Mouse (Mus musculus): ENCODE data around the gene Ano1.

Ano1 gene

DNA sequence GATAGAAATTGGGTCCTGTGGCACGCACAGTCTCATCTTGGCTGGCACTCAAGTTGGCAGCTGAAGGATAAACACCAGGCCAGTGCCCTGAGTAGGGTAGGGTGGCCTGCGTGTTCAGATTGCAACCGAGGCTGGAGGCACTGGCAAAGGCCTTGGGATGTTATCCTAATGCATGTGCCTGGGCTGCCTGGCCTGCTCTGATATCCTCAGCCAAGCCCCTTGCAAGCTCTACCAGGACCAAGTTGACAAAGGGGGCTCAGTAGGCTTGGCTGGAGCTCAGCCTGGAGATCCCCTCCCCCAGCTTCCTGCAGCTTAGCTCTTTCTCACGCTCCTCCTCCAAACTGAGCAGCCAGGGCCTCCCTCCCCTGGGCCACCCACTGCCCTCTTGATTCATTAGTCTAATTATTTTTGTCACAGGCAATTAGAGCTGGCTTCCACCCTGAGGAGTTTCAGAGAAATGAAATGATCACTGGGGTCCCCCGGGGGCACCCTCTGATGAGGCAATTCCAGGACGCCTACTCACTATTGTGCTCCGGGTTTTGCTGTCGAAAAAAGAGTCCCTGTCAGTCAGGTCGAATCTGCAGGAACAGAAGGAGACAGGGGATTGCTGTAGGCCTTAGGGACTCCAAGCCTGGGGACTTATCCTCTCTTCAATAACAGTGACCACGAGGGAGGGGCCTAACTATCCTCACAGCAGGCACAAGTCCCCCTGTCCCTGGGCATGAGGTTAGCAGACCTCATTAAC is 97.9 kb downstream of the Ano1 start:
- in situ Hi-C loops (cut with MboI; ENCODE audit: unreplicated experiment in 2 of 2): no loop called here

DNA sequence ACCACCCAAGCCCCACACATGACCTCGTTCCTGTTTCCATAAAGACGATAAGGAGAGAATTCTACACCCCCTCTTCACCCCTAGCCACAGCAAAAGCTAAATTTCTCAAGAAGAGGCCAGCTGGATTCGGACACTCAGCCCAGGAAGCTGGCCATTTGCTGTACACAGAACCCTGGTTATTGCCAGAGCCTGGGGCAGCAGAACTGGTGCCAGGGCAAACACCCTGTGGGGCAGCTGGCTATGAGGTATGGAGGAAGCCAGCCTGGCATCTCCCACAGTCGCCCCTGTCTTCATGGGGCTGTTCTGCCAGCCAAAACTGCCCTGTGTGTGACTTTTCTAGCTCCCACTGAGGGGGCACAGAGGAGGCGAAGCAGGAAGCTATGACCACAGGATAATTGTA is 104.2 kb downstream of the Ano1 start:
- in situ Hi-C loops (cut with MboI; ENCODE audit: unreplicated experiment in 2 of 2): no loop called here

DNA sequence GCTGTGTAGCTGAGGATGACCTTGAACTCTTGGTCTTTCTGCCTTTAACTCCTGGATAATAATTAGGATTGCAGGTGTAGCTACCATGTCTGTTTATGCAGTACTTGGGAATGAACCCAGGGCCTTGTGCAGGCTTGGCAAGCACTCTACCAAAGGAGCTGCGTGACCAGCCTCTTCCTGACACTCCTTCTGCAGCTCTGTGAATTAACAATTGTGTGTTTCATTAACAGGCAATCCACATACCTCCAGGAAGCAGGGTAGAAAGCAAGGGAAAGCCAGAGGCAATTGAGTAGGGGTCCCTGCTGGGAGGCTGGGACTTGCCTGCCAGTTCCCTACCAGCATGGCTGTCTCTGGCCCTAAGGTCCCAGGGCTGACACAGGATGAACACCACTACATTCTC is 111.0 kb downstream of the Ano1 start:
- in situ Hi-C loops (cut with MboI; ENCODE audit: unreplicated experiment in 2 of 2): no loop called here

DNA sequence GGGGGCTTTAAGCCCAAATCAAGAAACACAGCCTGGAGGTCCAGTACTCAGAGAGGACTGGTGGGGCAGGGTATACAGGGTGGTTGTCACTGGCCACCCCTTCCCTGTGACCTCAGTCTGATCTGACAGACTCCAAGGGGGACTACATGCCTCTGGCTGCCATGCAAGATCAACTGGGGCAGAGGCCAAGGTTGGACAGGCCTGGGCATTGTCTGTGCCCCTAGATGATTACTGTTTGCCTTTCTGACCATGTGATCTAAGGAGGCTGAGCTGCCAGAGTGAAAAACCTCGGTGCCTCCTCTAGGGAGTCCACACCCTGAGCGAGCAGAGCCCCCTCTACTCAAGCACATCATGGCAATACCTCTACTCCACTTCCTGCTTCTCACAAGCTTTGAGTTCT is 115.8 kb downstream of the Ano1 start:
- in situ Hi-C loops (cut with MboI; ENCODE audit: unreplicated experiment in 2 of 2): no loop called here

DNA sequence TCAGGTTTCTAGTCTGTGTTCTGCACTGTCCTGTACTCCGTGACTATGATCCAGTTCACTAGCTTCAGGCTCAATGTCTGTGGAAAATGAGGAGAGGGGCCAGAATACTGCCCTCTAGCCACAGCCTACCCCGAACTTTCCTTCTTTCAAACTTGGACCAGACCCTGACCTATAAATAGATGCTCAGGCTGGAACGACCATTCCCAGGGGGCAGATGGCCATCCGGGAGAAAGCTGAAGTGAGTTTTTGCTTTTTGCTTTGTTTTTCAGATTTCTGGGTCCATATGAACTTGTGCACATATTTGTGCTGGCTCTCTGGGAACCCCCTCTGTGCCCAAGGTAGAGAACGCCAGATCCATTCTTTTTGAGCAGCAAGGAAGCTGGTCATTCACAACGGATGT is 116.9 kb downstream of the Ano1 start:
- in situ Hi-C loops (cut with MboI; ENCODE audit: unreplicated experiment in 2 of 2): no loop called here

DNA sequence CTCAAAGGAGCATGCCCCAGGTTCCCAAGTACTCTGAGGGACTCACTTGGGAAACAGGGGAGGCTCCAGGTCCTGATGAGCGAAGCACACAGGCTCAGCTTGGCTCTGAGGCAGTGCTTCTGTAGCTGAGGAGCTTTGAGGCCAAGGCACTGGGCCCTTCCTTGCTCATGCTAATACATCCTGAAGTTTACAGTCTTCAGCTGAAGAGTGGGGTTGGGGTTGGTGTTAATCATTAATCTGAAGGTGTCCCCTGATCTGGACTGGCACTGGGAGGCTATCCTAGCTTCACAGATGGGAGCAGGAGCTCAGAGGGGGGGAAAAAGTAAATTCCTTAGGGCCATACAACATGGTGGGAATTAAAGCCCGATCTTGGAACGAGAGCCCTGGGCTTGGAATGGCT is 117.3 kb downstream of the Ano1 start:
- in situ Hi-C loops (cut with MboI; ENCODE audit: unreplicated experiment in 2 of 2): no loop called here

DNA sequence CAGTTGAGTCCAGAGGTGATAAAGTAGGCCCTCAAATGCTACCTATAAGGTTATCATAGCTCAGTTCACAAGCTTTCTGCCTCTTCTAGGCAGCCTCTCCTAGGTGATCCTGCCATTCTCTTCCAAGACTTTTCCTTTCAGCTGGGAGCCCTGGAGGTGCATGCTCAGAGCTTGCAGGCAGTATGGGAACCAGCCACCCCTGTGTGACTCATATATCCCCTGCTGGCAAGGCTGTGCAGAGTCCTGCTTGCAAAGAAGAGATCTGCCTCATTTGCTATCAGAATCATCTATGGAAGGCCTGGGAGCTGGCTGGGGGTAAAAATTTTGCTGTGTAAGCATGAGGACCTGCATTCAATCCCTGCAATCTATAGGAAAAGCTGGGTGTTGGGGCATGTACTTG is 119.5 kb downstream of the Ano1 start:
- in situ Hi-C loops (cut with MboI; ENCODE audit: unreplicated experiment in 2 of 2): no loop called here

DNA sequence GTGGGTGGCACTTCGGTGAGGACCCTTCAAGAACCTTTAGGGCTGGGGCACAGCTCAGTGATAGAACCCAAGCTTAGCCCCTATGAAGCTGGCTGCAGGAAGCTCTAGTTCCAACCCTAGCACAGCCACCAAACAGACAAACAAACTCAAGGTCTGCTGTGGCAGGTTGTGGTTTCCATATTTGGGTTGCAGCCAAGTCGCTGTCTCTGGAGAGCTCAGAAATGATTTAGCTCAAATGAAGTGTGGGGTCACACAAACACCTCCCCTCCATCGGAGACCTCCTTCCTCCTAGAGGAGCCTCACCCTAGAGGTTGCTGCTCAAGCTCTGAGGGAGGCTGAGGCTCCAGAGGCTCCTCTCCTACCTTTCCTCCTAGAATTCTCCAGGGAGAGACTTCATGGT is 121.2 kb downstream of the Ano1 start:
- in situ Hi-C loops (cut with MboI; ENCODE audit: unreplicated experiment in 2 of 2): no loop called here

DNA sequence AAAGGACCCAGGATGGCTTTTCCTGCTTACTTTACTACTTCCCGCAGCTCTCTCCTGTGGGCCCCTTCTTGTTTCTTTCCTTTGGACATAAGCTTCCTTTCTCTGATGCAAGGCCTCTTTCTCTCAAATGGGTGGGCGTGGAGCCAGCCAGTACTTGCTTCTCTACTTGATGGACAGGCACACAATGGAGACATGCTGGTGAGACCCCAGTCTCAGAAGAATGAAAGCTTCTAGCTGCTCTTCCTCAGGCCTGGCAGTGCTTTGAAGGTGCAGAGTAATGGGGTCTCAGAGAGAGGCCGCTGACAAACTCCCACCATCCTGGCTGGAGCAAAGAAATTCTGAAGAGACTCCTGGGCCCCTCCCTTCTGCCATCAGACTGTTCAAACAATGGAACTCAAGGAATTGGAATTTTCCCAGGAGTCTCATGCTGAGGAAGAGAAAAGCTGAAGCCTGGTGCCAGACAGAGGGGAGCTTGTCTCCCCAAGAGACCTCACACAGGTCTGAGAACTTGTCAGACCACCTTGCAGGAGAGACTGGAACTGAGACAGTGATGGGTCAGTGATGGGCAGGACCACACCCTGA is 123.3 kb downstream of the Ano1 start:
- in situ Hi-C loops (cut with MboI; ENCODE audit: unreplicated experiment in 2 of 2): no loop called here

DNA sequence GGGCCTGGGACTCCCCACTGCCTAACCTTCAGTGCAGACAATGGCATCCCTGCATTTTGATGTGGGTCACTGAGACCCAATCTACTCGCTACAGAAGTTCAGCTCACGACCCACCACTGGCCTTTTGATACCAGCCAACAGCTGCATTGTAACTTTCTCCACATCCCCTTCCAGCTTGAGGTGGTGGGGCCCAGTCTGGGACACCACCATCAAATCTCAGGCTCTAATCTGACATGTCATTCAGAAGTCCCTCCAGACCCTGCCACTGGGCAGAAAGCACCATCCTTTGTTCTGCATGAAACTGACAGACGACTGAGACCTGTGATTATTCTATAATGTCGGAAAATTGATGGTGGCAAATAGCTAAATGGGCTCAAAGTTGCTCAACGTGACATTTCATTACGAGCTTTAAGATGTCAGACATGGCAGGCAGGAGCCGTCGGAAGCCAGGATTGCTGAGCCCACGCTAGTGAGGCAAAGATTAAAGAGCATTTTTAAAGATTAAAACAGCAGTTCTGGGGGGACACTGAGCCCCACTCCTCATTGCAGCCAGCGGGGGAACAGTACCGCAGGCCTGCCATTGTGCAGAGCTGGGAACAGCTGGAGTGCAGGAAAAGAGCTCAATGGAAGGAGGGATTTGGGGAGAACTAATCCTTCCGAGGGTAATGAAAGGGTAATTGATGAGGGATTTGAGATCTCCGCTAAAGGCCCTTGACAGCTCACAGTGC is 124.0 kb downstream of the Ano1 start:
- in situ Hi-C loops (cut with MboI; ENCODE audit: unreplicated experiment in 2 of 2): no loop called here

DNA sequence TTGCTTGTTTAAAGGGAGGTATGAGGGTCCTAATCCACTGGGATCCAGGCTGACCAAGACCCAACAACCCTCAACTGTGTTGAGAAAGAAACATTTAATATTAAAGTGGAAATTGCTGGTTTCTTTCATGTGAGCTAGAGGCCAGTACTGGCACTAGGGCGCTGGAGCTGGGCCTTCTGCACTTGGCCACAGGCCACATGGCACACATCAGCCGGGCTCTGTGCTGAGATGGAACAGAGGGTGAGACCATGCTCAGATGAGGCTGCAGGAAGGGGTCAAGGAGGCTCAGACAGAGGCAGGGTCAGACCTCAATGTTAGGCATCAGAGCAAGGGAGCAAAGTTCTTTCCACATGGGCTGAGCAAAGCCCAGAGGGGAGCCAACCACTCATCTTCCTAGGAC is 125.7 kb downstream of the Ano1 start:
- in situ Hi-C loops (cut with MboI; ENCODE audit: unreplicated experiment in 2 of 2): no loop called here

DNA sequence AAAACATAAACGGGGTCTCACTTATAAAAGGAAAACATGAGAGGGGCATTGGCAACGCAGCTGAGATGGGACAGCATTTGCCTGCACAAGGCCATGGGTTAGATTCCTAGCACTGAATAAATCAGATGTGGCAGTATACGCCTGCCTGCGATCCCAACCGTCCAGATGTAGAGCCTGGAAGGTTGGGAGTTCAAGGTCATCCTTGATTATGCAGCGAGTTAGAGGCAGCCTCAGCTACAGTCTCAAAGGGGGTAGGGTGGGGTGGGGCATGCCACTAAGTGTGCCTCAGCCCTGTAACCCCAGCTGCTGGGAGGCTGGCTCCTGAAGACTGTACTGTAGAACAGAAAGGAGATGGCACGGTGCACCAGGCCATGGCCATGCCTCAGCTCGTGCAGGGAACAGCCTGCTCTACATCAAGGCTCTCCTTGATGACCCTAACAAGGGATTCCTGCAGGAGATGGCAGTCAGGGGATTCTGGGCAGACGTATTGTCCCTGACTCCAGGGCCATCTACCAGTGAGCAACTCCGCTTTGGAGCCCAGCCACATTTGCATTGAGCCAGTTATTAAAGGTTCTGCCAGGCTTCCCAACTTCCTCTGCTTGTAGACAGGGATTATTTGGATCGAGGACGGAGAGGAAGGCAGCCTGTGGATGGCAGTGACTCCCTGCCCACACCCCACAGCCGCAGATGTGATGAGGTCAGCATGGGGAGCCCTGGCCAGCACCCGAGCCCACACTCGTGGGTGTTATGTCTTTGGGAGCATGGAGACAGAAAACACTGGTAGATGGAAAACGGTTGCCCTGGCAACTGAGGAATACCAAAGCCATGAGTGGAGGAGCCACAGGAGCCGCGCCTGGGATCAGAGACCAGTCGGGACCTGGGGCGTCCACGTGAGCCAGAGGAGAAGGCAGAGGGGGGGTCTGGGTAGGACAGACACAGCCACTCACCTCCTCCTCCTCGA is 130.8 kb downstream of the Ano1 start:
- in situ Hi-C loops (cut with MboI; ENCODE audit: unreplicated experiment in 2 of 2): no loop called here

DNA sequence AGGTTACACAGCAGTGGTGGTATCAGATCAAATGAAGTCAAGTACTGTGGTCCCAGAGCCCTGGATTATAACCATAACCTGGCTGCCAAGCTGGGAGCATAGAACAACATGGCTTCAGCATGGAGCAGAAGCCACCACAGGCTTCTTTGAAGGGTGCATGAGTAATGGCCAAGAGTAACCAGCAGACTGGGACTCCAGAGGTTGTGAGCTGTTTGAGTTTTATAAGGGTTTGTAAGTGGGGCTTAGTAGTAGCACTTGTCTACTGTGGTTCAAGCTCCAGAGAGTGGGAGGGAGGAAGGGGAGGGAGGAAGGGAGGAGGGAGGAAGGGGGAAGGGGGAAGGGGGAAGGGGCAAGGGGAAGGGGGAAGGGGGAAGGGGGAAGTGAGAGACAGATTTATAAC is 131.5 kb downstream of the Ano1 start:
- in situ Hi-C loops (cut with MboI; ENCODE audit: unreplicated experiment in 2 of 2): no loop called here

DNA sequence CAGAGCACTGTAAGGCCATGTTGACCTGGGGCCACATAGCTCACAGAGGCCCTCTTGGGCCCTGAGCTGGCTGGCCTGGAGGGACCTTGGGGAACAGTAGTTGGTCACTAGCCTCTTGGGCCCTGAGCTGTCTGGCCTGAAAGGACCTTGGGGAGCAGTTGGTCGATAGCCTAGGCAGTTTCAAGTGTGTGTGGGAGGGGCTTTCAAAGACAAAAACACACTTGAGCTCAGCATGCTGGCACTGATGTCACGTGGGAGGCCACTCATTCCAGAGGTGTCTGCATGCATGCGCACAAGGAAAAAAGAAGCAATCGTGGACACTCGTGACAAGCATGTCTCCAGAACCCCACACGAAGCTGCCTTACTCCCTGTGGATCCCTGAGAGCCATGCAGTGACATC is 136.4 kb downstream of the Ano1 start:
- in situ Hi-C loops (cut with MboI; ENCODE audit: unreplicated experiment in 2 of 2): no loop called here

DNA sequence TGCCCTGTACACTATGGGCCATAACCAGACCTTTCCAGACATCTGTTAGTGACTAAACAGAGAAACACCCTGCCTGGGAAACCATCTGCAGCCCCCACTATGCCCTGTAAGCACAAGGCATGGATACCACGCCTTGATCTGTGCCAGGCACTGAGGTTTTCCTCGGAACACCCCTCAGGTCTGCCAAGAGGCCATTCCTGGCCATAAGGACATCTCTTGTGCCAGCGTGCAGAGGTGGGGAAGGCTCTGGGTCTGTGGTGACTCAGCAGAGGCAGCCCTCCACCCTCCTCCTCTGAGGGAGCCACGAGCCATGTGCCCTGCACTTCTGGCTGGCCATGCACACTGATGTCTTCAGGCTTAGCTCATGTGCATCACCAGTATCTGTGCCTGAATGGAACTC is 138.9 kb downstream of the Ano1 start:
- in situ Hi-C loops (cut with MboI; ENCODE audit: unreplicated experiment in 2 of 2): no loop called here

DNA sequence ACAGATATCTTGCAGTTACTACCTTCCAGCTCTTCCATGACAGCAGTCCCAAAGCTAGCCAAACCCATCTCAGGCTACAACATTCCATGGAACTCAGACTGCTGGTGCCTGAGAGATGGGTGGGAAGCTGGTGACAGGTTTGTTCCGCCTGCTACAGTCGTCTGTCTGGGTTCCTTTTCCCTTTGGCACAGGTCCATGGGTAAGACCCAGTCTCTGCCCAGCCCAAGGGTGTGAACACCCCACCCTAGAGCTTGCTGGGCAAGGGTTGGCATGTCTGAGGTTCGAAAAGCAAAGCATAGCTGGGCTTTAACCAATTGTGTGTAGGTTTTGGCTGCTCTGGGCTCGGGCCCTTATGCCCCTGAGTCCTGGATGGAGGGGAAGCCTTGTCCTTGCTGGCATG is 139.4 kb downstream of the Ano1 start:
- in situ Hi-C loops (cut with MboI; ENCODE audit: unreplicated experiment in 2 of 2): no loop called here

DNA sequence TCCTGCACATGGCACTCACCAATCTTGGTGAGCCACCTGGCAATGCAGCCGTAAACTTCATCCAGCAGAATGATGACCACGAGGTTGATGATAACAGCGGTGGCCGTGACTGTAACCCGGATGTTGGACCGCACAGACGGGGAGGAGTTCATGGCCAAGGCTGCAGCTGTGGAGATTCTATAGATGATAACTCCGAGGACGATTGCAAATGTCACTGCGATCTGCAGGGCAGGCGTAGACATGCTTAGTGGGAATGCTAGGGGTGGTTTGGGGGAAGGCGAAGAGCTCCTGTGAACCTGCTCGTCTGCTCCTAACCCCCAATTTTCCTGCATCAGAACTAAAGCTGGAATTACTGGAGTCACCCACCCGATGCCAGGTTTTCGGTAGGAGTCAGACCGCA is 140.2 kb downstream of the Ano1 start:
- in situ Hi-C loops (cut with MboI; ENCODE audit: unreplicated experiment in 2 of 2): no loop called here

DNA sequence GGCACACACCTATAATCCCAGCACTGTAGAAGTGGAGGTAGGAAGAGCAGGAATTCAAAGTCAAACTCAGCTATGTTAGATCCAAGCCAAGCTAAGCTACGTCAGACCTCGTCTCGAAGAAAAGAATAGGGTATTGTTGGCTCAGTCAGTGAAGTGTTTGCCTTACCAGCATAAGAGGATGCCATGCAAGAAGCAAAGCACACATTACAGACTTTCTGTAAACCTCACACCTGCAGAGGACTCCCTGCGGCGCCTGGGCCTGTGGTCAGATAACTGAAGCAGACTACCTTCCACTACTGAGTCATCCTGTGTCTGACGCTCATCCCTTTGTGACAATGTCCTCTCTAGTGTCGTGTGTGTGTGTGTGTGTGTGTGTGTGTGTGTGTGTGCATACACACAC is 142.2 kb downstream of the Ano1 start:
- in situ Hi-C loops (cut with MboI; ENCODE audit: unreplicated experiment in 2 of 2): no loop called here

DNA sequence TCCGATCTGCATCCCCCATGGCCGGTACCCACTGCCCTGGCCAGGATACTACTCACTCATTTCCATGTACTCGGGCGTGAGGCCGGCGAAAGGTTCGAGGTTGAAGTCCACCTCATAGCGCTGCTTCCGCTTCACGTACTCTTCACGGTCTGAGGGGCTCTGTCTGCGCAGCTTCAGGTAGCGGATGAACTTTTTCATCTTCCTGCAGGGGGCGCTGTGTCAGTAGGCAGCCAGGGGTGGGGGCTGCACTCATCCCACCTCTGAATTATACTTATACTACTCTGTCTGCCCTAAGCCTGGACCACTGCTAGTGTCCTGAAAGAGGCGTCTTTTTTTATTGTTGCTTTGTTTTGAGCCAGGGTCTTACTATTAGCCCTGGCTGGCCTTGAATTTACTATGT is 143.9 kb downstream of the Ano1 start:
- in situ Hi-C loops (cut with MboI; ENCODE audit: unreplicated experiment in 2 of 2): no loop called here

DNA sequence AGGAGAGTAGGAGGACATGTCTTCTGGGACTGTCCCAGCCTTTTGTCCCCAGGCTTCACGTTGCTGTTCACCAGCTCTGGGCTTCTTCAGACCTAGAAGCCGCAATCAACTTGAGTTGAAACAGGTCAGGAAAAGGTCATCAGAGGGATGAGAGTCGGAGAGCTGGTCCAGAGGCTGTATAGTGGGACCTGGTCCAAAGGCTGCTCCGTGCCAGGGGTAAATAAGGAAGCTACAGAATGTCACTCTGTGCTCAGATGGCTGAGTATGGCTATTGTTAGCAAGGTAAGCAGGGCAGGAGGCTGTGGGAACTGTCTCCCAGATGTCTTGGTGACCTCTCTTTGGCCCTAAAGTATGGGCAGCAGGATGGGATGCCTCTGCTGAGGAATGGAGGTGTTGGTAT is 147.0 kb downstream of the Ano1 start:
- in situ Hi-C loops (cut with MboI; ENCODE audit: unreplicated experiment in 2 of 2): no loop called here

DNA sequence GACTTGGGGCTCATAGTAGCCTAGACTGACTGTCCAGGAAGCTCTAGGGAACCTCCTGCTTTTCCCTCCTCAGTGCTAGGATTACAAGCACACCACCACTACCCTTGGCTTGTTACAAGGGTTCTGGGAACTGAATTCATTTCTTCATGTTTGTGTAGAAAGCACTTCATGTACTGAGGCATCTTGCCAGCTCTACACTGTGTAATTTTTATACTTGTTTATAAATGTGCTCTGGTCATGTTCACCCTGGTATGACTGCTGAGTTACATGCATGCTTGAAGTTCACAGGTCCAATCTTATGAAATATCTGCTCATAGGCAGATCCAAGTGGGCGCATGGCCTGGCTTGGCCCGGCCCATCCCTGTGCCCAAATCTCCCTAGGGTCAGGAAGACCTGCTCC is 147.5 kb downstream of the Ano1 start:
- in situ Hi-C loops (cut with MboI; ENCODE audit: unreplicated experiment in 2 of 2): no loop called here
